Mouse (Mus musculus) stomach, embryonic 14.5 days (tissue): Measurements from ENCODE around the gene Sltm. TPM values are rescaled to one million over a fixed set of nuclear protein-coding genes. Genes with fewer than 3 reads are reported as not detected.

ENCODE experiments used
- ATAC-seq: fragments of 200-750 bp; cut with Nextera tagmentation; 2 replicates; pipeline ENCODE4 v1.8.0; 2017; ENCODE audit warnings: low read depth, moderate TSS enrichment; ENCODE audit not compliant: insufficient number of reproducible peaks, insufficient read depth, low FRiP score
- H3K27ac ChIP-seq: fragments of 300-500 bp; sonication (generic); 2 replicates; pipeline ENCODE4 v1.5.1; 2014; ENCODE audit warnings: mild to moderate bottlenecking, low read length, moderate library complexity, mixed read lengths
- H3K27me3 ChIP-seq: fragments of 300-500 bp; sonication (generic); 2 replicates; pipeline ENCODE4 v1.6.1; 2014; ENCODE audit warnings: low read length, control low read depth, mixed read lengths; ENCODE audit not compliant: control insufficient read depth, insufficient read depth
- H3K36me3 ChIP-seq: fragments of 300-500 bp; sonication (generic); 2 replicates; pipeline ENCODE4 v1.6.1; 2014; ENCODE audit warnings: mild to moderate bottlenecking, control low read depth, low read length, moderate library complexity, mixed read lengths; ENCODE audit not compliant: control insufficient read depth, insufficient read depth
- H3K4me1 ChIP-seq: fragments of 300-500 bp; sonication (generic); 2 replicates; pipeline ENCODE4 v1.6.1; 2014; ENCODE audit warnings: low read length, control low read depth, mixed read lengths; ENCODE audit not compliant: control insufficient read depth, insufficient read depth
- H3K4me2 ChIP-seq: fragments of 300-500 bp; sonication (generic); replicated peaks from 2 replicates; pipeline ENCODE4 v1.6.1; 2014; ENCODE audit warnings: low read depth, low read length, control low read depth
- H3K4me3 ChIP-seq: fragments of 300-500 bp; sonication (generic); 2 replicates; pipeline ENCODE4 v1.5.1; 2014; ENCODE audit warnings: low read depth, low read length, control low read depth
- H3K9ac ChIP-seq: fragments of 300-500 bp; sonication (generic); replicated peaks from 2 replicates; pipeline ENCODE4 v1.6.1; 2014; ENCODE audit warnings: low read depth, mild to moderate bottlenecking, control low read depth, low read length, moderate library complexity, mixed read lengths
- H3K9me3 ChIP-seq: fragments of 300-500 bp; sonication (generic); 2 replicates; pipeline ENCODE4 v1.6.1; 2016; ENCODE audit warnings: low read depth, low read length, control low read depth; ENCODE audit not compliant: control insufficient read depth
- WGBS: fragments of 180-500 bp; shearing (Covaris S2); extraction: QIAGEN DNeasy Blood & Tissue Kit; methylation state at CpG from one replicate; pipeline ENCODE4 v1.1.7; 2014; 5-methylcytosine and 5-hydroxymethylcytosine counted together
- polyA plus RNA-seq: library from polyadenylated mRNA; unstranded; fragments of >200 nt; fragmentation: Nextera tagmentation; extraction: Ambion mirVana; gene quantifications from 2 replicates; pipeline ENCODE4 v1.2.1, GENCODE M21; 2014

Gene Sltm
- polyA plus RNA-seq, 1 experiment from 2014 or later = 74.7 TPM

DNA sequence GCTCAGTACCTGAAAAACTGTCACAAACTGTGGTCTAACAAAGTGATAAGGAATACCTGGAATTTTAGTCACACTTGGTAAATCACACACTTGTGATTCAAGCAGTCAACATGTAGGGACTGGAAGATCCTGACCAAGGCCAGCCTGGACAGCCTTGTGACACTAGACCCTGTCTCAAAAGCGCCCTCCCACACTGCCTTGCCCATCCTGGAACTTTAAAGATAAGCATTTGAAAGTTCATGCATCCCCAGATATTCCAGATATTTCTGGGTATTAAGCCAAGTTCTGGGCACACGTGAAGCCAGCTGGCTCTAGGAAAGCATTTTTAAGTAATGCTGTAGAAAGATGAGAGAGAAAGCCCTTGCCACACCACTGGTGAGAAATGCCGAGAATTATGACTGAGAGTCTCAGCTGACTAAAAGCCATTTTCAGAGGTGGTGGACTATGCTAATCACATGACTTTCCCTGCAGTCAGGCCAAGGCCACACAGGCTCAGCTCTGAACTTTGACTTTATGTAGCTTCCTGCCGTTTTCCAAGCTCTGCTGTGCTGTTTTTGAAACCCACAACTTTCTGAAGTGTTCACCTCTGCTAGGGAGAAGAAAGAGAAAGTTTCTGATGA is 32.5 kb upstream of the Sltm start:
- Histone ChIP-seq H3K27me3 (no peaks in the 10 kb centered on the region), H3K36me3 (no peaks in the 10 kb centered on the region), H3K9me3 (no peaks in the 10 kb centered on the region), H3K4me2 (no peak overlapping the region), H3K4me3 (no peak overlapping the region), H3K9ac (no peak overlapping the region), H3K4me1 (no peaks in the 10 kb centered on the region), H3K27ac (no peak overlapping the region)
- no peak for ATAC-seq
- WGBS = 65% methylated on average over 4 of the region's 4 CpGs

DNA sequence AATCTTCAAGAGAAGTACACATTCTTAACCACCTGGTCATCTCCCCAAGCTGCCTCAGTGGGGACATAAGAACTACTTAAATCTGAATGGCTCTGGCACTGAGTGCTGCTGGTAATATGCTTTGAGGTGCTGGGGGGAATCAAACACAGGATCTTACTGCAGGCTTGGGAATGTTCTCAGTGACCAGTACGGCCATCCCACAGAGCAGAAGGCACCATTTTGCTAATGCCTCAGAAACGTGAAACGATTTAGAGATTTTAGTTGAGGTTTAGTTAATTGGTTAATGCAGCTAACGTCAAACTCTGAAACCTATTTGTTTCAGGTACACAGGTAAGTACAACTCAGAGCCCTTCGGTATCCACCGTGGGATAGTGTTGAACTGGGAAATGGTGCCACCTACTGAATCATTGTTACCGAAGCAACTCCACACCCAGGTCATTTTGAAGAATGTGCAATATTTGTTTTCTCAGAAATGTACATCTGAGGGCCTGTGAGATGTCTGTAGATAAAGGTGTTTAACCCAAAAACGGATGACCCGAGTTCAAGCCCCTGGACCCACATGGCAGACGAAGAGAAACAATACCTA is 31.5 kb upstream of the Sltm start:
- WGBS = 54% methylated on average over 10 of the region's 10 CpGs
- H3K4me3 ChIP-seq = no peak overlapping the region
- no peaks in the 10 kb centered on the region for H3K36me3 ChIP-seq
- H3K9me3 ChIP-seq = no peaks in the 10 kb centered on the region
- no peak overlapping the region for H3K27ac ChIP-seq
- H3K27me3 ChIP-seq = no peaks in the 10 kb centered on the region
- ATAC-seq = no peak
- H3K4me1 ChIP-seq = no peaks in the 10 kb centered on the region
- H3K4me2 ChIP-seq = no peak overlapping the region
- no peak overlapping the region for H3K9ac ChIP-seq

DNA sequence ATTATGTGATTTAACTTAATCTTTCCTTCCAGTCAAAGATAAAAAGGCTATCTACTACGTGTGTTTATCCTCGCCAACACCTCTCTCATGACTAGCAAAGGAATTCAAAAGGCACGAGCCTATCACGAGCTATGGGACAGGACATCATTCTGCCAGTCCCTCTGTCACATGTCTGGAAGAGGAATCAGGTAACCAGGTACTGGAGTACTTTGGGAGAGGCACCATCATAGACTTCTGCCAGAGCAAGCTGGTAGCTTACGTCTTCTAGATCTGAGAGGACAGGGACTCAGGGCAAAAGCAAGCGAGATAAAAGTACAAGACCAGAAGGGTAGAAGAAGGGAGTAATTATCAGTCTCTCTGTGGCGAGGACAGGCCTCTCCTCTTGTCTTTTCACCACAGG is 30.9 kb upstream of the Sltm start:
- no peak for ATAC-seq

DNA sequence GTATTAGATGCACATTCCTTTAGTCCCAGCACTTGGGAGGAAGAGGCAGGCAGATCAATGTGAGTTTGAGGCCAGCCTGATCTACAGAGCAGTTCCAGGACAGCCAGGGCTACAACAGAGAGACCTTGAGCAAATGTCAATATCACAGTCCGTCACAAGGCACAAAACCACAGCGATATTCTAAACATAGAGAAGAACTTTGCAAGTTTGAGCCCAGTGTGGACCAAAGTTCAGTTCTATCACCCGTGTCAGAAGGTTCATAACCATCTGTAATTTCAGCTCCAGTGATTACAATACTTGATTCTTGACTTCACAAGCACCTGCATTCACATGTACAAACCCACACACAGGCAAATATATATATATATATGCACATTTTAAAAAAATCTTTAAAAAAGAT is 21.9 kb upstream of the Sltm start:
- Histone ChIP-seq H3K4me1 (no peaks in the 10 kb centered on the region), H3K27ac (no peak overlapping the region), H3K9ac (no peak overlapping the region), H3K36me3 (no peaks in the 10 kb centered on the region), H3K9me3 (no peaks in the 10 kb centered on the region), H3K4me2 (no peak overlapping the region), H3K4me3 (no peak overlapping the region), H3K27me3 (no peaks in the 10 kb centered on the region)
- ATAC-seq = no peak
- 82% methylated on average over 3 of the region's 3 CpGs for WGBS

More for the DNA sequence above, 30.9 kb upstream of the Sltm start:
- Histone ChIP-seq H3K36me3 (no peaks in the 10 kb centered on the region), H3K4me1 (no peaks in the 10 kb centered on the region), H3K9me3 (no peaks in the 10 kb centered on the region), H3K27me3 (no peaks in the 10 kb centered on the region), H3K4me2 (no peak overlapping the region), H3K27ac (no peak overlapping the region), H3K9ac (no peak overlapping the region), H3K4me3 (no peak overlapping the region)
- 73% methylated on average over 7 of the region's 7 CpGs for WGBS

DNA sequence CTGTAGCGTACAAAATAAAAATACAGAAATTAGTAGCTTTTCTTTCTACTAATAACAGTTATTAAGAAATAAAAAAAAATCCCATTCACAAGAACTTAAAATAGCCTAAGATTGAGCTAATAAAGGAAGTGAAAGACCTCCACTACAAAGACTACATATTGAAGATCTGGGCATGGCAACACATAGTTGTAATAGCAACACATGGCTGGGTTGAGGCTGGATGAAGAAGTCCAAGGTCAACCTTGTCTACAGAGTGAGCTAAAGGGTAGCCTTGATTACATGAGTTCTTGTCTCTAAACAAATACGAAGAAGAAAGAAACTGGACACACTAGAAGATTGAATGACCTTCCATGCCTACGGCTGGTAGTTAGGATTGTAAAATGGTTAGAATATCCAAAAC is 18.7 kb upstream of the Sltm start:
- H3K27ac ChIP-seq = no peak overlapping the region
- no peaks in the 10 kb centered on the region for H3K9me3 ChIP-seq
- H3K9ac ChIP-seq = no peak overlapping the region
- H3K4me2 ChIP-seq = no peak overlapping the region
- ATAC-seq = no peak
- no peaks in the 10 kb centered on the region for H3K27me3 ChIP-seq
- H3K4me3 ChIP-seq = no peak overlapping the region
- 96% methylated on average over 3 of the region's 3 CpGs for WGBS
- no peaks in the 10 kb centered on the region for H3K36me3 ChIP-seq
- H3K4me1 ChIP-seq = no peaks in the 10 kb centered on the region

DNA sequence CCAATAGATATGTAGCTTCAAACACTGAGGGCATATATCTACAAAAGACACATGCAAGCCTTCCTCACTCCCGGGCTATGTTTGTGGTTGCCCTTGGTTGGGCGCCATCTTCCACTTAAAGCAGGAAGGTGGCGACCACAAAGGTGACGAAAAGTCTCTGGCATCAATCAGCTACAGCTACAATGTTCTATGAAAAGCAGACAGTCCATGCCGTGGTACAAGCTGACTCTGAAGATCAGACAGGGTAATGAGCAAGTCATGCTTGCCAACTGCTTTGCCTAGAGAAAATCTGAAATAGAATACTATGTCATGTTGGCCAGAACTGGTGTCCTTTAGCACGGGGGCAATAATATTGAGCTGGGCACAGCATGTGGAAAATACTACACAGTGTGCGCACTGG is 18.2 kb upstream of the Sltm start:
- Histone ChIP-seq H3K27me3 (no peaks in the 10 kb centered on the region), H3K27ac (no peak overlapping the region), H3K4me1 (no peaks in the 10 kb centered on the region), H3K9me3 (no peaks in the 10 kb centered on the region), H3K4me2 (no peak overlapping the region), H3K36me3 (no peaks in the 10 kb centered on the region), H3K9ac (no peak overlapping the region), H3K4me3 (no peak overlapping the region)
- 86% methylated on average over 7 of the region's 7 CpGs for WGBS
- no peak for ATAC-seq

DNA sequence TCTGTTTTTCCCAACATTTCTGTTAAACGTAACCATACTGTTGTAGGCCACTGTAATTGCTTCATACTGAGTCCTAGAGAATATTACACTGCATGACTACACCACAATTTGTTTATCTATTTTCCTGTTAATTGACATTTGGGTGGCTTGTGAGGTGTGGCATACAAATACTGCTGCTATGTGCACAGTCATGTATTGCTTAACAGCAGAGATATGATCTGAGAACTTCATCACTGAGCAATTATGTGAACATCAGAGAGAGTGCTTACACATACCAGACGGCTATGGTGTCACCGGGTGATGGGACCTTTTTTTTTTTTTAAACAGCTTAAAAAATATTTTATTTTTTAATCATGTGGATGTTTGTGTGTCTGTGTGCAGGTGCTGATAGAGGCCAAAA is 9.2 kb upstream of the Sltm start:
- Histone ChIP-seq H3K27me3 (no peaks in the 10 kb centered on the region), H3K4me2 (no peak overlapping the region), H3K9ac (no peak overlapping the region), H3K36me3 (no peaks in the 10 kb centered on the region), H3K27ac (no peak overlapping the region), H3K4me1 (no peaks in the 10 kb centered on the region), H3K4me3 (no peak overlapping the region), H3K9me3 (no peaks in the 10 kb centered on the region)
- no peak for ATAC-seq
- 65% methylated on average over 3 of the region's 3 CpGs for WGBS

DNA sequence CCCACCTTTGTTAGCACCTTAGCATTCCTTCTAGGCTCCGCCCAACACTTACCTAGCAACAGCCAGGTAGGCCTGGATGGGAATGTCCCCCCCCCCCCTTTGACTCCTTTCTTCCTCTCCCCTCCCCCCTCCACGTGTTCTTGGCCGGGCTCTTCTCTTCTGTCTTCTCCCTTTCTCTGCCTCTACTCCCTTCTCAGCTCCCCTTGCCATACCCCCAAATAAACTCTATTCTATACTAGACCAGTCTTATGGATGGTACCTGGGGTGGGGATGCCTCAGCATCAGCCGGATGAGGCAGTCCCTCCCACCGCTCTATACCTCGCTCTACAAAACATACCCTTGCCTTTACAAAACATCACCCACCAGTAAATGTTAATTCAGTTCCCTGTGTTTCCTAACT is 970 bp upstream of the Sltm start:
- peak overlapping the region; percentile 77; the same call in 1 of the 2 replicates for H3K9ac ChIP-seq
- no peak for ATAC-seq
- H3K36me3 ChIP-seq = no peaks in the 10 kb centered on the region
- H3K9me3 ChIP-seq = no peaks in the 10 kb centered on the region
- 21% methylated on average over 6 of the region's 6 CpGs for WGBS
- peak overlapping the region; percentile 79 for H3K4me3 ChIP-seq
- peaks cover 12% of the 10 kb centered on the region; the same call in 1 of the 2 replicates for H3K4me1 ChIP-seq
- H3K27ac ChIP-seq = no peak overlapping the region
- H3K27me3 ChIP-seq = no peaks in the 10 kb centered on the region
- H3K4me2 ChIP-seq = peak overlapping the region; percentile 72
